Mouse (Mus musculus) bone marrow, adult 2 months (tissue): ENCODE measurements around the gene Wnk4. TPM values are rescaled to one million over a fixed set of nuclear protein-coding genes. Genes with fewer than 3 reads are reported as not detected.

ENCODE experiments used
- H3K27ac ChIP-seq: fragments of 200-500 bp; 2 replicates; pipeline ENCODE4 v1.5.1; 2012; ENCODE audit warnings: low read depth, mild to moderate bottlenecking, control low read depth, inconsistent platforms, low read length; ENCODE audit not compliant: control insufficient read depth, poor library complexity, insufficient read depth
- H3K4me1 ChIP-seq: fragments of 200-500 bp; 2 replicates; pipeline ENCODE4 v1.6.1; 2011; ENCODE audit warnings: low read length; ENCODE audit not compliant: control insufficient read depth, insufficient read depth
- H3K4me3 ChIP-seq: fragments of 200-500 bp; replicated peaks from 2 replicates; pipeline ENCODE3; 2011; ENCODE audit warnings: mild to moderate bottlenecking, low read depth, low read length, control low read depth; ENCODE audit not compliant: control insufficient read depth
- CTCF ChIP-seq: fragments of 200-500 bp; IDR thresholded peaks from 2 replicates; pipeline ENCODE4 v1.5.1; 2011; ENCODE audit warnings: low read length, control low read depth; ENCODE audit not compliant: control insufficient read depth, insufficient read depth
- POLR2A ChIP-seq: fragments of 200-500 bp; IDR thresholded peaks from 2 replicates; pipeline ENCODE4 v1.6.1; 2011; ENCODE audit warnings: low read depth, mild to moderate bottlenecking, control low read depth, low read length, borderline replicate concordance; ENCODE audit not compliant: control insufficient read depth
- WGBS: fragments of 180-500 bp; shearing (Covaris S2); methylation state at CpG from one replicate; pipeline ENCODE4 v1.1.7; 2018; 5-methylcytosine and 5-hydroxymethylcytosine counted together
- polyA plus RNA-seq: library from polyadenylated mRNA; stranded (reverse); fragments of >200 nt; gene quantifications from 2 replicates; pipeline ENCODE4 v1.2.4, GENCODE M21; 2011; ENCODE audit warnings: low replicate concordance; ENCODE audit not compliant: missing spikeins, insufficient read depth, insufficient read length

The Wnk4 gene
- 5.5 and 19.8 TPM in 2 replicates for polyA plus RNA-seq

DNA sequence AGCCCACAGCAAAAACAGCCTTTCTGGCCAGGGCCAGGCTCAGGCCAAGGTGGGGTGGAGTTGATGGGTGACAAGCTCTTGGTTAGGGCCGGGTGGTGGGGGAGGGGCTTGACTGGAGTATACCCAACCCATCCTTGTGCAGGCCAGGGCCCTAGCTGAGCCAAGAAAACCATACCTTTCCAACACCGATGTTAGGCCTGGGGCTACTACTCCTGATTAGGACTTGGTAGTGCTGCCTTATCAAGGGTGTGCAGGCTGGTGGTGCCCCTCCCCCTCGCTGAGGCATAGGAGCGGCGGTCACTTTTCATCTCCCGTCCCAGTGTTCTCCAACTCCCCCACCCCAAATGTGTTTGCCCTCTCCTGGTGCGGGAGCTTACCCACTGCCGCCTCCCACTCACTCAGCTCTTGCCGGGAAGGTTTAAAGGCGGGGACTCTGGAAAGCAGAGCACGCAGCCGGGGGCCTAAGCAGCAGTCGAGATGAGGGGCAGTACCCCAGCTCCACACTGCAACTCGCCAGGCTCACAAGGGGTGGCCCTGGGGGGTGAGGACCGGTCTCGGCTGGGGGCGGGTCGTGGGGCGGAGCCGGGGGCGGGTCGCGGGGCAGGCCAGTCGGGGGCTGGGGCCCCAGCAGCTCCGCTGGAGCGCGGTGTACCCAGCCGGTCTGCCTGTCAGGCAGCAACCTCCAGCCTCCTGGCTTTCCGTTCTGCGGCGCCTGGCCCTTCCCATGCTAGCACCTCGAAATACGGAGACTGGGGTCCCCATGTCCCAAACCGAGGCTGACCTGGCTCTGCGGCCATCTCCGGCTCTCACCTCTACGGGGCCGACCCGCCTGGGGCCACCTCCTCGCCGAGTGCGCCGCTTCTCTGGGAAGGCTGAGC lies at the start of gene Wnk4:
TSS of gene Wnk4 (plus strand) at position 620 of the 878 bp plus-strand sequence.
- TF ChIP-seq CTCF, result no peak
- peak; percentile 35; the same call in 1 of the 2 replicates for TF ChIP-seq POLR2A
- no peaks in the 10 kb centered on the region for H3K4me1 ChIP-seq
- H3K27ac ChIP-seq, result peak within 1 kb of the TSS; percentile 70
- H3K4me3 ChIP-seq, result peak within 1 kb of the TSS; percentile 49
- whole genome bisulfite sequencing, result 2% methylated on average over 43 of the region's 43 CpGs

DNA sequence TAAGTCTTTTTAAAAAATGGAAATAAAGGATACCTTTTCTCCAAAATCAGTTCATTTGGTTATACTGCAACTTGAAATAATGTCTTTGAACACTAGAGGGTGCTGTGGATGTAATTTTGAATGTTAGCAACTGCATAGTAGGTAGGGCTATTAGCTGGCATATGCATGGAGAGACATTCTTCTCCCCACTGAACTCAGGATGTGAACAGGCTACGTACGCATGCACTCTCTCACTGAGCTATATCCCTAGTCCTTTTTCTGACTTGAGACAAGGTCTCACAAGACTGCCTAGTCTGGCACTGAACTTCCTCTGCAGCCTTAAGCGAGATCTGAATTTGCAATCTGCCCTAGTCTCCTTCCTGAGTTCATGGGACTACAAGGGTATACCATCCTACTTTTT lies 48.4 kb upstream of the Wnk4 start:
- Histone ChIP-seq H3K4me3 (no peak overlapping the region), H3K27ac (no peak overlapping the region), H3K4me1 (no peaks in the 10 kb centered on the region)
- TF ChIP-seq CTCF (no peak), POLR2A (no peak)
- 48% methylated on average over 3 of the region's 3 CpGs for WGBS

- 89% methylated on average over 5 of the region's 5 CpGs for WGBS
- TF ChIP-seq CTCF (no peak), POLR2A (no peak)
- Histone ChIP-seq H3K27ac (no peak overlapping the region), H3K4me3 (no peak overlapping the region), H3K4me1 (no peaks in the 10 kb centered on the region)
These were observed 43.4 kb upstream of the Wnk4 start for GRCm38 (mm10) chr11:101216936-101217335.

DNA sequence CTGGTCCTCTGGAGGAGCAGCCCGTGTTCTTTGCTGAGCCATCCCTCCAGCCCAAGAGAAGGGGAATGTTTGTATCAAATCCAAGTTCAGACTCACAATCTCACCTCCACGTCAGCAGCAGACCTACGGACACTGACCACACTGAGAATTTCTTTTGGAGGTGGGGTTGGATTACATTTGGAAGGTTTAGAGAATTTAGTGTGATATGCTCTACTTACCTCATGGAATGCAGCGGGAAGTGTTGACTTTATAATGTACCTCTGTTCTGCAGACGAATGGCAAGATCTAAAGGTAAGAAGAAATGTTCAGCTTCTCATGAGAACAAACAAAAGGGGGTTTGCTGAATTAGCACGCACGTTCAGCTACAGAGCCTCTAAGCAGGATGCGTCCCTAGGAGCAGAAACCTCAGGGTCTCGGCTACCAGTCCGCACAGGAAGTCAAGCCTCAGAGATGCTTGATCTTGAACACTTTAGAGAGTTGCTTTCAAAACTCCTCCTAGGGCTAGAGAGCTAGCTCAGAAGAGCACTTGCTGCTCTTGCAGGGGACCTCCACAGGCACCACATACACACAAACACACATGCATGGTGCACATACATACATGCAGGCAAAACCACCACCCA lies 41.8 kb upstream of the Wnk4 start:
- no peak for TF ChIP-seq CTCF
- no peak for TF ChIP-seq POLR2A
- WGBS, result 80% methylated on average over 10 of the region's 10 CpGs
- H3K27ac ChIP-seq, result no peak overlapping the region
- H3K4me1 ChIP-seq, result no peaks in the 10 kb centered on the region
- no peak overlapping the region for H3K4me3 ChIP-seq

GRCm38 (mm10) chr11:101220853-101221252 lies 39.5 kb upstream of the Wnk4 start:
- H3K4me3 ChIP-seq, result no peak overlapping the region
- 53% methylated on average over 2 of the region's 2 CpGs for WGBS
- no peak overlapping the region for H3K27ac ChIP-seq
- no peak for TF ChIP-seq POLR2A
- TF ChIP-seq CTCF, result no peak
- no peaks in the 10 kb centered on the region; the same call in 1 of the 2 replicates for H3K4me1 ChIP-seq

DNA sequence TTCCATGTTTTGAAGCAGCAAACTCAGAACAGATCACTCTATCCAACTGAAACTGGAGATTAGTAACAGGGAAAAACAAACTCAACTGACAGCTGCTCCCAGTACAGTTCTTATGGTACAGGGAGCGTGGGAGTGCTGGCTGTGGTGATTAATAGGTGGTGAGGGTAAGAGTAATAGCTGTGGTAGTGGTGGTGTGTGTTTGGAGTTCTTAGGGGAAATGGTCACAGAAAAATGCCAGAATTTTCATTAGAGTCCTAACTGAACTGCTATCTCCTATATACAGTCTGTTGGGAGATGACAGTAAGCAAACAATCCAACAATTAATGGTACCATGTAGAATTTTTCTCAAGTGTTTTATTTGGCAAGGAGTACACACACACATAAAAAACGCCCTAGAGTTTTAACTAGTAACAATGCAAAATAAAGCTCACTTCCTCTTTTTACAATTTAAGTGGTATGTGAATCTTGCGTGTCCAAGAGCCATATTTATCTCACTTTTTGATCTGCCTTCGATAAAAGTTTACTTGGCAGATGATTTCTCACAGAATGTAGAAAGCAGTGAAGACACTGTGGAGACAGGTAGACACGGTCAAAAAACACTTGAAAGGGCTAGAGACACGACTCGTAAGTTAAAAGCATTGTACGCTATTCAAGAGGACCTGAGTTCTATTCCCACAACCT lies 38.9 kb upstream of the Wnk4 start:
- no peak overlapping the region for H3K4me3 ChIP-seq
- TF ChIP-seq POLR2A, result no peak
- no peak for TF ChIP-seq CTCF
- 43% methylated on average over 8 of the region's 8 CpGs for WGBS
- H3K27ac ChIP-seq, result no peak overlapping the region
- H3K4me1 ChIP-seq, result no peaks in the 10 kb centered on the region; the same call in 1 of the 2 replicates

DNA sequence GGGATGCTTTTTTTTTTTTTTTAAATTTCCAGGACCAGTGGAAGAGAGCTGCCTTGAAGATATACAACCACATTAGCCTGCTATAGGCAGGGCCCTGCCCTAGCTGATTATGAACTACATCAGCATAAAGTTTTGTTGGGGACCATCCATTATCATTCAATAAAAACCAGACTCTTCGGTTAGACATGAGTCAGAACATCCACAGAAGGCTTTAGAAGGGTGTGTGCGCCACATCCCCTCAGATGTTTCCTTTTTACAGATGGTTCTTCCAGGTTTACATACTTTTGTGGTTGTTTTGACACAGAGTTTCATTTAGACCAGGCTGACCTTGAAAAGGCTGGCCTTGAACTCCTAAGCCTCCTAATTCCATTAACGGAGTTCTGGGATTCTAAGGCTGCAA lies 36.0 kb upstream of the Wnk4 start:
- TF ChIP-seq POLR2A (no peak), CTCF (no peak)
- Histone ChIP-seq H3K4me3 (no peak overlapping the region), H3K27ac (no peak overlapping the region), H3K4me1 (no peaks in the 10 kb centered on the region; the same call in 1 of the 2 replicates)
- WGBS, result 55% methylated on average over 3 of the region's 3 CpGs

GRCm38 (mm10) chr11:101225331-101226064 lies 34.9 kb upstream of the Wnk4 start:
- TF ChIP-seq CTCF, result no peak
- no peak for TF ChIP-seq POLR2A
- H3K4me3 ChIP-seq, result peak overlapping the region; percentile 84
- 19% methylated on average over 25 of the region's 25 CpGs for WGBS

More at GRCm38 (mm10) chr11:101225331-101226064, 34.9 kb upstream of the Wnk4 start:
- Histone ChIP-seq H3K27ac (peak overlapping the region; percentile 64), H3K4me1 (no peaks in the 10 kb centered on the region; the same call in 1 of the 2 replicates)
